Mouse (Mus musculus): ENCODE results near the gene Tyw1. TPM values are rescaled to one million over a fixed set of nuclear protein-coding genes. Genes with fewer than 3 reads are reported as not detected.

Gene Tyw1
- polyA plus RNA-seq, 1 experiment from 2014 or later: 21.7 TPM

DNA sequence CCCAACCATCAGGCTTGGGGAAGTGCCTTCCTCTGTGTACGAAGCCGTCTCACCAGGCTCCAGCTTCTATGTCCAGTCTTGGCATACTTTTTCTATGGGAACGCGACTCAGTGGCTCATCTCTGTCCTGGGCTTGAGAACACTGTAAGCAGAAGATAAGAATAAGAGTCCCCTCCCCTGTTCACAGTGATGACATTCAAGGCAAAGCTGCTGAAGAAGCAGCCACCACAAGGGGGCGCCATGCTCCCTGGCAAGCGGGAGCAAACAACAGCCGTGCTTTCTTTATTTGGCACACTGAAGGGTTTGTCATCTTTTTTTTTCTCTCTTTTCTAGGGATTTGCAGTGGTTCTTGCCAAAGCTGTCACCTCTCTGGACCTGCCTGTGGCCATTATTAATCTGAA is 11.2 kb downstream of the Tyw1 start:
- 86% methylated on average over 7 of the region's 7 CpGs for WGBS
- Histone ChIP-seq H3K4me3 (replicated peaks) (no peak overlapping the region), H3K4me1 (no peaks in the 10 kb centered on the region), H3K27me3 (no peaks in the 10 kb centered on the region), H3K9me3 (replicated peaks) (no peaks in the 10 kb centered on the region), H3K4me2 (replicated peaks) (no peak overlapping the region), H3K9ac (no peak overlapping the region), H3K36me3 (peaks cover 56% of the 10 kb centered on the region), H3K27ac (replicated peaks) (no peak overlapping the region)
- ATAC-seq (ENCODE audit: insufficient number of reproducible peaks, low FRiP score, low TSS enrichment, low read depth): no peak

DNA sequence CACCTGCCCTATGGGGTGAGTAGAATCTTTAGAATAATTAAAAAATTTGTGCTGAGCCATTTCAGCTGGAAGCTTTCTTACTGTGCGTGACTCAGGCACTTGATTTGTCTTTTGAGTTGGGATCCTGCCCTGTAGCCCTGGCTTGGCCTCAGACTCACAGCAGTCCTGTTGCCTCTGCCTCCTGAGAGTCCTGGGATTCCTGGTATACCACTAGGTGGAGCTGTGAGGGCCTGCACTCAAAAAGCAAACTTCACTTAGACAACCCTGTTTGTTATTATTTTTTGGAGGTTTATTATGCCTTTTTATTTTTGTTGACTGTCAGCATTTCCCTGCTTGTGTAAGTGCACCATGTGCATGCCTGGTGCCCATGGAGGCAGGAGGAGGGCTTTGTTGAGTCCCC is 11.9 kb downstream of the Tyw1 start:
- H3K4me3 ChIP-seq (replicated peaks): no peak overlapping the region
- H3K4me2 ChIP-seq (replicated peaks): no peak overlapping the region
- H3K4me1 ChIP-seq: no peaks in the 10 kb centered on the region
- 90% methylated on average over 1 of the region's 1 CpGs for WGBS
- no peak overlapping the region for H3K9ac ChIP-seq
- no peaks in the 10 kb centered on the region for H3K9me3 ChIP-seq (replicated peaks)
- ATAC-seq (ENCODE audit: insufficient number of reproducible peaks, low FRiP score, low TSS enrichment, low read depth): no peak
- no peaks in the 10 kb centered on the region for H3K27me3 ChIP-seq
- peaks cover 57% of the 10 kb centered on the region for H3K36me3 ChIP-seq
- no peak overlapping the region for H3K27ac ChIP-seq (replicated peaks)

DNA sequence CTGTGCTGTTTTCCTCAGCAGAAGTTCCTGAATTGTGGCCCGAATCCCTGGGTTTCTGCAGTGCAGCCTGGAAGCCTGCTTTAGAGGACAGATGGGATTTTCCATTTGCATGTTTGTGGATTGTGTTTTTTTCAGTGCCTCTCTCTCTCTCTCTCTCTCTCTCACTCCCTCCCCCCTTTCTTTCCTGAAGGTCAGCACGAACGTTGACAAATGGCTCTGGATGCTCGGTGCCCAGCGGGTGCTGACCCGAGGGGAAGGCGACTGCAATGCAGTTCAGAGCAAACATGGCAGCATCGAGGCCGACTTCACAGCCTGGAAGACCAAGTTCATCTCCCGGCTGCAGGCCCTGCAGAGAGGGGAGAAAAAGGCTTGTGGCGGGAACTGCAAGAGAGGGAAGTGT is 13.6 kb downstream of the Tyw1 start:
- H3K9me3 ChIP-seq (replicated peaks): no peaks in the 10 kb centered on the region
- H3K27me3 ChIP-seq: no peaks in the 10 kb centered on the region
- 83% methylated on average over 11 of the region's 11 CpGs for WGBS
- no peak overlapping the region for H3K4me2 ChIP-seq (replicated peaks)
- H3K27ac ChIP-seq (replicated peaks): no peak overlapping the region
- H3K4me1 ChIP-seq: no peaks in the 10 kb centered on the region
- no peak for ATAC-seq (ENCODE audit: insufficient number of reproducible peaks, low FRiP score, low TSS enrichment, low read depth)
- H3K36me3 ChIP-seq: peaks cover 57% of the 10 kb centered on the region
- H3K9ac ChIP-seq: no peak overlapping the region
- no peak overlapping the region for H3K4me3 ChIP-seq (replicated peaks)

DNA sequence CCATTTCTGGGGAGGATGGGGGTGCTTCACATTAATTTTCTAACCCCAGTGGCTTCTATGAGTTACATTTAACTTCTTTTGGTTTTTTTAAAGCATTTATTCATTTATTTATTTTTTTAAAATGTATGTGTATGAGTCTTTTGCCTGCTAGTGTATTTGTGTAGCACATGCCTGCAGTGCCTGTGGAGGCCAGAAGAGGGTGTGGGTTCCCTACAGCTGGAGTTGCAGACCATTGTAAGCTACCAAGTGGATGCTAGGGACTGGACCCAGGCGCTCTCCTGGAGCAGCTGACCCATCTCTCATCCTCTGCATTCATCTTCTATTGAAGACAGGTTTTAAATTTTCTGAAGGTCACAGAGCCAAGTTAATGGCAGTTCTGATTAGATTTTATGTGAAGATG is 16.9 kb downstream of the Tyw1 start:
- no peaks in the 10 kb centered on the region for H3K27me3 ChIP-seq
- H3K4me1 ChIP-seq: no peaks in the 10 kb centered on the region
- no peaks in the 10 kb centered on the region for H3K9me3 ChIP-seq (replicated peaks)
- H3K4me2 ChIP-seq (replicated peaks): no peak overlapping the region
- no peak for ATAC-seq (ENCODE audit: insufficient number of reproducible peaks, low FRiP score, low TSS enrichment, low read depth)
- 93% methylated on average over 1 of the region's 1 CpGs for WGBS
- H3K9ac ChIP-seq: no peak overlapping the region
- no peak overlapping the region for H3K4me3 ChIP-seq (replicated peaks)
- H3K27ac ChIP-seq (replicated peaks): no peak overlapping the region
- H3K36me3 ChIP-seq: peaks cover 62% of the 10 kb centered on the region

DNA sequence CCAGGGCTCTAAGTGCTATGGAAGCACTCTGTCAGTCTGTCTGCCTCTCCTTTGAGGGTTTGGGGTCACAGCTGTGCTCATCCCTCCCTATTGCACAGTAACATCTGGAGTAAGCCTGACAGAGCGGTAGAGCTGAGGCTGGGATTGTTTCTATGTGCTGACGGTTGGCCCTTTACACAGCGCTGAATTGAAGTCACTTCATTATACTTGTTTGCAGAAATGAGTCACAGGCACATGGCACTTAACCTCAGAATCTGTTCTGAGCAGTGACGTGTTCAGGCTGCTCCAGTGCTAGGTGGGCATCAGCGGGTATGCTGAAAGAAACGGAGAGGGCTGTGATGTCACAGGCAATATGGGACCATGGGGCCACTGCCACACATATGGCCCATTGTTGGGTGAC is 17.6 kb downstream of the Tyw1 start:
- 84% methylated on average over 6 of the region's 6 CpGs for WGBS
- H3K27ac ChIP-seq (replicated peaks): no peak overlapping the region
- no peak for ATAC-seq (ENCODE audit: insufficient number of reproducible peaks, low FRiP score, low TSS enrichment, low read depth)
- no peaks in the 10 kb centered on the region for H3K4me1 ChIP-seq
- no peaks in the 10 kb centered on the region for H3K9me3 ChIP-seq (replicated peaks)
- peaks cover 63% of the 10 kb centered on the region for H3K36me3 ChIP-seq
- no peak overlapping the region for H3K9ac ChIP-seq
- H3K27me3 ChIP-seq: no peaks in the 10 kb centered on the region
- H3K4me3 ChIP-seq (replicated peaks): no peak overlapping the region
- no peak overlapping the region for H3K4me2 ChIP-seq (replicated peaks)

DNA sequence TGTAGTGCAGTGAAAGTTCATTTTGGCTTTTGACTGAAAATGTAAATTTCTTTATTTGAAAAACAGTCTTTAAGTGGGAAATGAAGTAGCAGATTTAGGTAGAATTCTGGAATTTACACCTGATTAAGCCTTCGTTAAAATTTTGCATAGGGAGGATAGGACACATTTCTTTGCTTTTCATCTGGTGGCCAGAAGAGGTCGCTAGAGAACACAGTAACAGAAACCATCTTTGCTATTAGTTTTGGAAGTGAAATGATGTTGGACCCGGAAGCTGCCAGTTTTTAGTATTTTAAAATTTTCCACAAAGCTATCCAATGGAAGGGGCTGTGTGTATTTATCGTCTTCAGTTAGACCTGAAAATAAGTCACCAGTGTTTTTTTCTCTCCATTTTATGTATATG is 20.1 kb downstream of the Tyw1 start:
- H3K27ac ChIP-seq (replicated peaks): no peak overlapping the region
- H3K27me3 ChIP-seq: no peaks in the 10 kb centered on the region
- H3K4me2 ChIP-seq (replicated peaks): no peak overlapping the region
- H3K9me3 ChIP-seq (replicated peaks): no peaks in the 10 kb centered on the region
- no peak for ATAC-seq (ENCODE audit: insufficient number of reproducible peaks, low FRiP score, low TSS enrichment, low read depth)
- H3K9ac ChIP-seq: no peak overlapping the region
- H3K36me3 ChIP-seq: peaks cover 67% of the 10 kb centered on the region
- H3K4me3 ChIP-seq (replicated peaks): no peak overlapping the region
- H3K4me1 ChIP-seq: no peaks in the 10 kb centered on the region
- WGBS: 36% methylated on average over 4 of the region's 4 CpGs

DNA sequence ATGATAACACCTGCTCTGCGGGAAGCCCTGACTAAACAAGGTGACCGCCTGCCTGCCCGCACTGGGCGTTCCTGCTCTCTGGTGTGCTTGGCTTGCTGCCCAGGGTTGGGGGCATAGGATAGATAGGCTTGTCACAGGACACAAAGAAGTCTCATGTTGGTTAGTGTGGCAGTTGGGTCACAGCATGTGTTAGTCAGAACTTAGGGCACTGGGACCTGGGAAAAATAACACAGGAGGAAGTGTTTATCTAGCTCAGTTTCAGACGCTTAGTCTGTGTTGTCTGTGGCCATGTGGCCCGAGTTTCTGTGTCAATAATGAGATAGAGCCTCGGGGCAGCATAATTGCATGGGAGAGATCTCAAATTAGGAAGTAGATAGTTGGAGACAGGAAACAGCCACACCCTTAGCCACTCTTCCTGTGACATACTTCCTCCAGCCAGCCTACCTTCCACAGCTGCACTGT is 22.6 kb downstream of the Tyw1 start:
- no peak overlapping the region for H3K27ac ChIP-seq (replicated peaks)
- H3K27me3 ChIP-seq: no peaks in the 10 kb centered on the region
- H3K9me3 ChIP-seq (replicated peaks): no peaks in the 10 kb centered on the region
- H3K36me3 ChIP-seq: peaks cover 72% of the 10 kb centered on the region
- no peak overlapping the region for H3K9ac ChIP-seq
- no peak for ATAC-seq (ENCODE audit: insufficient number of reproducible peaks, low FRiP score, low TSS enrichment, low read depth)
- H3K4me1 ChIP-seq: no peaks in the 10 kb centered on the region
- H3K4me3 ChIP-seq (replicated peaks): no peak overlapping the region
- no peak overlapping the region for H3K4me2 ChIP-seq (replicated peaks)
- WGBS: 83% methylated on average over 7 of the region's 7 CpGs

DNA sequence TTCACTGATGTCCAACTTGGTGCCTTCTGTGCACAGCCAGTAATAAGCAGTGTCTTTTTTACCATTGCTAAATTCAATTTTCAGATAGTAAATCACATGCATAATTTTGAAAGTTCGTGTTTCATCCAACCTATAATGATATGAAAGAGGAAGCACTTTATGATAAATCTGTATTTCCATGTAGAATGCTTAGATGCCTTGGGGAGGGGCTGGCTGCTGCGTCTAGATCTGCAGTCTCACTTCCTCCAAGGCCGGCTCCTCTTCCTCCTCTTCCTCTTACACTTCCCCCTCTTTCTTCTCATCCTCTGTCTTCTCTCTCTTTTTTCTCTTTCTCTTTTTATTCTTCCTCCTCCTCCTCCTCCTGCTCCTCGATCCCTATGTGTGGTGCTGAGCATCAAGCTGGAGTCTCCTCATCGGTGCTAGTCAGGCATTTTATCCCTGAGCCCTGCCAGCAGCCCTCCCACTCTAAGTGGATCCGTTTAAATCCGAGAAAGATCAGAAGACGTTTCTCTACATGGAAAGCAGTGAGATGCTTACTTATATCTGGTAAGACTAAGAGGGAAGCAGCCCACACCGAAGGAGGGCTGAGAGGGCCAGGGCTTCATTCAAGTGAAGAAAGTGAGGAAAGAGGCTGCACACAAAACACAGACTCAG is 27.8 kb downstream of the Tyw1 start:
- no peaks in the 10 kb centered on the region for H3K27me3 ChIP-seq
- WGBS: 96% methylated on average over 9 of the region's 9 CpGs

DNA sequence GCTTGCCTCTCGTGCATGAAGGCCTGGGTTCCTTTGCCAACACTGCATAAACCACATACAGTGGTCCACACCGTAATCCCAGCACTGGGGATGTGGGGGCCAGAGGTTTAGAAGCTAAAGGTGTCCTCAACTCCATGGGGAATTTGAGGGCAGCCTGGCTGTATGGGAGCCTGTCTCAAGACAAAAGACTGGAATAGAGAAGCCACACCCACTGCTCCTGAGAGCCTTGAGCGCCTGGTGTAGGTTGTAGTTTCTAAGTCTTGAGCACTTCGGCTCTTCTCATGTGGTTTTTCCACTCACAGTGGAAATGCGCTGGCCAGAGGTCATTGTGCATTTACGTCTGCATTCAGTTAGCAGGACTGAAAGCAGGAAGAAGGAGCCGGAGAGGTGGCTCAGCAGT is 32.7 kb downstream of the Tyw1 start:
- no peaks in the 10 kb centered on the region for H3K4me1 ChIP-seq
- WGBS: 77% methylated on average over 7 of the region's 7 CpGs

More for the DNA sequence above, 27.8 kb downstream of the Tyw1 start:
- no peak for ATAC-seq (ENCODE audit: insufficient number of reproducible peaks, low FRiP score, low TSS enrichment, low read depth)
- H3K36me3 ChIP-seq: peaks cover 71% of the 10 kb centered on the region
- no peak overlapping the region for H3K27ac ChIP-seq (replicated peaks)
- no peaks in the 10 kb centered on the region for H3K9me3 ChIP-seq (replicated peaks)
- no peaks in the 10 kb centered on the region for H3K4me1 ChIP-seq
- H3K9ac ChIP-seq: no peak overlapping the region
- H3K4me3 ChIP-seq (replicated peaks): no peak overlapping the region
- H3K4me2 ChIP-seq (replicated peaks): no peak overlapping the region

DNA sequence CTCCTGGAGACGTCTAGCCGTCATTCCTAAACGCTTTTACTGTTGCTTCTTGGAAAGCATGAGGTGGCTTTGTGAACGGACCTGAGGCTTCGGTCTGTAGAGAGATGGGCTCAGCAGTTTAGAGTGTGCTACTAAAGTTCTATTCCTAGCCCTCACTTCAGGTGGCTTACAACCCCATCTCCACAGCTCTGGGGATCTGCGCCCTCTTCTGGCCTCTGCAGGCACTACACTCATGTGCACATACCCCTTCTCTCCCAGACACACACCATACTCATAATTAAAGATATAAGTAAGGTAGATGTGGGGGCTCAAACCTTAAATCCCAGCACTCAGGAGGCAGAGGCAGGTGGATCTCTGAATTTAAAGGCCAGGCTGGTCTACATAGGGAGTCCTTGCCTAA is 34.8 kb downstream of the Tyw1 start:
- ATAC-seq (ENCODE audit: insufficient number of reproducible peaks, low FRiP score, low TSS enrichment, low read depth): no peak
- H3K27ac ChIP-seq (replicated peaks): no peak overlapping the region
- H3K4me3 ChIP-seq (replicated peaks): no peak overlapping the region
- H3K27me3 ChIP-seq: no peaks in the 10 kb centered on the region
- WGBS: 98% methylated on average over 6 of the region's 6 CpGs
- H3K36me3 ChIP-seq: peaks cover 36% of the 10 kb centered on the region
- H3K4me2 ChIP-seq (replicated peaks): no peak overlapping the region
- no peaks in the 10 kb centered on the region for H3K9me3 ChIP-seq (replicated peaks)
- no peaks in the 10 kb centered on the region for H3K4me1 ChIP-seq
- H3K9ac ChIP-seq: no peak overlapping the region

More for the DNA sequence above, 32.7 kb downstream of the Tyw1 start:
- no peak overlapping the region for H3K9ac ChIP-seq
- no peak overlapping the region for H3K4me2 ChIP-seq (replicated peaks)
- H3K27me3 ChIP-seq: no peaks in the 10 kb centered on the region
- H3K36me3 ChIP-seq: peaks cover 53% of the 10 kb centered on the region
- H3K27ac ChIP-seq (replicated peaks): no peak overlapping the region
- H3K9me3 ChIP-seq (replicated peaks): no peaks in the 10 kb centered on the region
- ATAC-seq (ENCODE audit: insufficient number of reproducible peaks, low FRiP score, low TSS enrichment, low read depth): no peak
- no peak overlapping the region for H3K4me3 ChIP-seq (replicated peaks)

DNA sequence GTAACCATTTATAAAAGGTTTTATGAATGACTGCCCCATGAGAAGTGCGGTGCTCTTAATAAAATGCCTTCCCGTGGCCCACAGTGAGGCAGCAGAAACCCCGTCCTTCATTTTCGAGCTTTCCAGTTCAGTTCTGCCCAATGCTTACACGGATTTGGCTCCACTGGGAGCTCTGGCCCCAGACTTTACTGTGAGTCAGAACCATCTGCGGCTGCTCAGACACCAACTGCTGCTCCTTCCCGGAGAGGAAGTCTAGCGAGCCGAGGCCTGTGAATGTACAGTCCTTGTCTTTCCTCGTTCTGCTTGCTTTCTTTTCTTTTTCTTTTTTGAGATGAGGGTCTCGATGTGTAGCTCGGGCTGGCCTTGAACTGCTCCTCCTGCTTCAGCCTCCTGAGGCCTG is 35.4 kb downstream of the Tyw1 start:
- no peak overlapping the region for H3K9ac ChIP-seq
- no peak for ATAC-seq (ENCODE audit: insufficient number of reproducible peaks, low FRiP score, low TSS enrichment, low read depth)
- no peaks in the 10 kb centered on the region for H3K4me1 ChIP-seq
- H3K27ac ChIP-seq (replicated peaks): no peak overlapping the region
- no peak overlapping the region for H3K4me2 ChIP-seq (replicated peaks)
- H3K9me3 ChIP-seq (replicated peaks): no peaks in the 10 kb centered on the region
- peaks cover 36% of the 10 kb centered on the region for H3K36me3 ChIP-seq
- no peak overlapping the region for H3K4me3 ChIP-seq (replicated peaks)
- WGBS: 93% methylated on average over 12 of the region's 12 CpGs
- H3K27me3 ChIP-seq: no peaks in the 10 kb centered on the region

DNA sequence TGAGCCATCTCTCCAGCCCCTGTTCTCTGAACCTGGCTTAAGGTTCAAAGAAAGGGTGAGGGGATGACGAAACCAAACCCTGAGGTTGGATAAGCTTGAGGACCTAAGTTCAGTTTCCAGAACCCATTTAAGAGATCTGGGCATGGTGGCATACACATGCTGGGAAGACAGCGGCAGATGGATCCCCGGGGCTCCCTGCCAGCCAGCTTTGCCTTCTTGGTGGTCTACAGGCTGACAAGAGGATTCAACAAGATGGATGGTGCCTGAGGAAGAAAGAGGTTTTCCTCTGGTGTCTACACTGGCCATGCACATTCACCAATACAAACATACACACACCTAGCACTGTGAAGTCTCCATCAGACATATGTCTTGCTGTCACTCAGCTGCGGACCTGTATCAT is 37.6 kb downstream of the Tyw1 start:
- 88% methylated on average over 4 of the region's 4 CpGs for WGBS
- peaks cover 42% of the 10 kb centered on the region for H3K36me3 ChIP-seq

More for the DNA sequence above, 37.6 kb downstream of the Tyw1 start:
- Histone ChIP-seq H3K4me1 (no peaks in the 10 kb centered on the region), H3K27me3 (no peaks in the 10 kb centered on the region), H3K9me3 (replicated peaks) (no peaks in the 10 kb centered on the region), H3K9ac (no peak overlapping the region), H3K27ac (replicated peaks) (no peak overlapping the region), H3K4me3 (replicated peaks) (no peak overlapping the region), H3K4me2 (replicated peaks) (no peak overlapping the region)
- ATAC-seq (ENCODE audit: insufficient number of reproducible peaks, low FRiP score, low TSS enrichment, low read depth): no peak
